Mouse (Mus musculus): ENCODE measurements around the gene Pttg1ip. TPM values are rescaled to one million over a fixed set of nuclear protein-coding genes. Genes with fewer than 3 reads are reported as not detected.

Gene Pttg1ip
- polyA plus RNA-seq, 1 experiment, result 74.8 TPM

DNA sequence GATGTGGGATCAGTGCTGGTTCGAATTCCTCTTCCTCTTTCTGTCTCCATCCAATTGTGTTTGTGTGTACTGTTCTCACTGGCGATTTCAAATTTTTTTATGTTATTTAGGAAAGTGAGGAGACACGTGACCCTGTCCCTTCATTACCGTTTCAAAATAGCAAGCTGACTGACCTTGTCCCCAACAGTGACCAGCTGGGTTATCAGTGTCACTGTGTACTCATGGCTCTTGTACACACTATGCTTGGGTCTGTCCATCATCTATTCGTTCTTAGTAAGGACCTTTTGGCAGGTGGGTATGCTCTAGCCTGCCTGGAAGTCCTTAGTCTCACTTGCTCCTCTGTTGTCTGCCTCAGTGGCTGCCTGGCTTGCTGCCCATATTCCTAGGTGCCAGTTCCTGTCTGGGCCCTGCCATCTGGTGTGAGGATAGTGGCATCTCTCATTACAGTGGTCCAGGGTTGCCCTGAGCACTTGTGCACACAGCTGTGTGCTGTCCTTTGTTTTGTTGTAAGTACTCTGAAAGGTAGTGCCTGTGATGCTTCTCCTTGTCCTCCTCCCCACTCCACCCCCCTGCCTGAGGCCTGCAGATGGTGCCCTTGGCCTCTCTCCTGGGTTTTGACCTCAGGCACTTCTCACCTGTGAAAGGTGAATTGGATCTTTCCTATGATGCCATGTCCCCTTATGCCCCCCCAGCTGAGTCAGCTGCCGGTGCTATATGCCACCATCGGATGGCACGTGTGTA lies 28.9 kb downstream of the Pttg1ip start:
- TF ChIP-seq POLR2A (IDR thresholded peaks at IDR 0.05; ENCODE audit: borderline replicate concordance, extremely low read depth, insufficient read depth, insufficient read length, poor library complexity, severe bottlenecking) (no peak), CTCF (IDR thresholded peaks at IDR 0.05; ENCODE audit: borderline replicate concordance, extremely low read depth, insufficient read depth, insufficient read length) (no peak)
- DNase-seq (ENCODE audit: low read depth), result peak; percentile 39

GRCm38 (mm10) chr10:77613409-77613808 lies 31.9 kb downstream of the Pttg1ip start:
- TF ChIP-seq CTCF (IDR thresholded peaks at IDR 0.05; ENCODE audit: borderline replicate concordance, extremely low read depth, insufficient read depth, insufficient read length) (no peak), POLR2A (IDR thresholded peaks at IDR 0.05; ENCODE audit: borderline replicate concordance, extremely low read depth, insufficient read depth, insufficient read length, poor library complexity, severe bottlenecking) (no peak)
- no peak for DNase-seq (ENCODE audit: low read depth)

DNA sequence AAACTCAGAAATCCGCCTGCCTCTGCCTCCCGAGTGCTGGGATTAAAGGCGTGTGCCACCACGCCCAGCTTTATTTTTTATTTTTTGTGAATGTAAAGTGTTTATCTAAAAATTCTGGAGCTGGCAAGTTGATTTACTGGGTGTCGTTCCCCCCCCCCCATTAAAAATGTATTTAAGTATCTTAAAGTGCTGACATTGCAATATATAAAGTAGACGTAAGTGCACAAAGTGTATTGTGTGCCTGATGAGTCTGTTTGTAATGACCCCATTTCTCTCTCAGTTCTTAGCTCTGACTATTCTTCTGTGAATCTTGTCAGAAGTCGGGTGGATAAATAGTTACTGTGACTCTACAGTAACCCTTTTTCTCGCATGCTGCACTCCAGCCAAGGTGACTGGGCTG lies 34.1 kb downstream of the Pttg1ip start:
- TF ChIP-seq CTCF (IDR thresholded peaks at IDR 0.05; ENCODE audit: borderline replicate concordance, extremely low read depth, insufficient read depth, insufficient read length) (no peak), POLR2A (IDR thresholded peaks at IDR 0.05; ENCODE audit: borderline replicate concordance, extremely low read depth, insufficient read depth, insufficient read length, poor library complexity, severe bottlenecking) (no peak)
- DNase-seq (ENCODE audit: low read depth), result no peak

DNA sequence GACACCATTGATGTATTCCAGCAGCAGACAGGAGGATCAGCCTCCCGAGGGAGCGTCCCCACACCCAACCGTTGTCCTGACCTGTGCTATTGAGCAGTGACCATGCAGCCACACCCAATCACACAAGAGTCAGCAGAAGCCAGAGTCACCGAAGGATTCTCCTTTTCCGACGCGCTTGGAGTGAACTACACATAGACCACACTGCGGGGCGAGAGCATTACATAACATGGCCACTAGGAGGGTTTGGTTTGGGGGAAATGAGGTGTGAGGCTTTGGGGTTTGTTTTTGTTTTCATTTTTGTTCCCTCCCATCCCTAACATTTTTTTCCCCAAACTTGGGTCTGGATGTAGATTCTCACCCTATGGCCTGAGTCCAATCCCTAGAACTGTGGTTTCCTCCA lies 34.6 kb downstream of the Pttg1ip start:
- no peak for TF ChIP-seq POLR2A (IDR thresholded peaks at IDR 0.05; ENCODE audit: borderline replicate concordance, extremely low read depth, insufficient read depth, insufficient read length, poor library complexity, severe bottlenecking)
- peak; percentile 17; the same call in 1 of the 2 replicates for TF ChIP-seq CTCF (IDR thresholded peaks at IDR 0.05; ENCODE audit: borderline replicate concordance, extremely low read depth, insufficient read depth, insufficient read length)
- no peak for DNase-seq (ENCODE audit: low read depth)

DNA sequence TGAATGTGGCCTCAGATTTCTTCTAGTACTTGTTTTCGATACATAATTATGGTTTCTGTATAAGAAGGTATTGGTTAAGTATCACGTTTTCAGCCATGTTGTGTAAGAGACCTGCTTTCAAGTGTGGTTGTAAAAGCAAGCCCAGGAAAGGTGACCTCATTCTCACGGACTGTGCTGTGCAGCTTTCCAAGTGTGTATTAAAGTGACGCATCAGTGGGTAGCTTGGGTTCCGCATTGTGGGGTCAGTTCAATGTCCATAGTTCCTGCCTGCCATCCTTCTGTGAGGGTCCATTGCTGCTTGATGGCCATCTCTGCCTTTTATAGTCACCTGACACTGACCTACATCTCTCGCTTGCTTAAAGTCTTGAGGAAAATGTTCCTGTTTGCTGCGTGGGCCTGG lies 35.4 kb downstream of the Pttg1ip start:
- TF ChIP-seq POLR2A (IDR thresholded peaks at IDR 0.05; ENCODE audit: borderline replicate concordance, extremely low read depth, insufficient read depth, insufficient read length, poor library complexity, severe bottlenecking), result no peak
- TF ChIP-seq CTCF (IDR thresholded peaks at IDR 0.05; ENCODE audit: borderline replicate concordance, extremely low read depth, insufficient read depth, insufficient read length), result no peak
- DNase-seq (ENCODE audit: low read depth), result no peak

GRCm38 (mm10) chr10:77621546-77621945 lies 40.0 kb downstream of the Pttg1ip start:
- no peak for DNase-seq (ENCODE audit: low read depth)
- TF ChIP-seq POLR2A (IDR thresholded peaks at IDR 0.05; ENCODE audit: borderline replicate concordance, extremely low read depth, insufficient read depth, insufficient read length, poor library complexity, severe bottlenecking) (no peak), CTCF (IDR thresholded peaks at IDR 0.05; ENCODE audit: borderline replicate concordance, extremely low read depth, insufficient read depth, insufficient read length) (no peak)

DNA sequence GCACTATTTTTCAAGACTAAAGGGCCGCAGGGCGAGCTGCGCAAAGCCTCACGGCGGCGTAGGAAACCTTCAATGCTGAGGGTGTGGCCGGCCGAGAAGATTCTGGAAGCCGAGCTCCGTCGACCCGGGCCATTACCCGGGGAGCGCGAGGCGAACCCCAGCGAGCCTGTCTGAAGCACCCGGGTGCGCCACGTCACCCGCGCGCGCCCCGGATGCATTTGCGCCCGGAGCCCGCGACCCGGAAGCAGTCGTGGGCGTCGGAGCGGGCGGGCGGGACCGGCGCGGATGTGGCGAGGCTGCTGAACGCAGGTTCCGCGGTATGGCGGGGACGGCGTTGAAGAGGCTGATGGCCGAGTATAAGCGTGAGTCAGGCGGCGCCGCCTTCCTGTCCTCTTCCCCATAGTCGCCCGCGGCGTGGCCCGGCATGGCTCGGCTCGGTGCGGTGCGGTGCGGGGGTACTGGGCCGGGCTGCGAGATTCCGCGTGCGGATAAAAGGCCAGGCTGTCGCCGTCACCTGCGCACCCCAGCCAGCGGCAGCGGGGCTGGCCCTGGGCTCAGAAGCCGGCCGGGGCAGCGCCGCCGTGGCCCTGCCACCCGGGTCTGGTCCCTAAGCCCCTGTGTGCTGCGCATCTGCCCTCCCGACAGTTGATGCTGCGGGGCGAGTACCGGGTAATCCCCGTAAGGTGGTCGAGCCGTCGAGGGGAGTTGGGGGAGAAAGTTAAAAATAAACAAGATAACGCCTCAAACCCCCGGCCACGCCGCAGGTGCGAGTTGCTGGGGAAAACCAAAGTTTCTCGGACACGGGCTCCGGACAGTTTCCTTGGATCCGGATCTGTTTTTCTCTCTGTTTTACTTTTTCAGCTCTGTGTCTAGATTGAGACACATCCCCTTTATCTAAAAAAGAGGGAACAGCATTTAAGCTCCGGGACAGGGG lies 40.8 kb downstream of the Pttg1ip start, which contains the start of gene Ube2g2:
Gene Ube2g2 (plus strand): TSS at position 221 of the 934 bp plus-strand sequence.
- peak; percentile 95 for DNase-seq (ENCODE audit: low read depth)
- TF ChIP-seq CTCF (IDR thresholded peaks at IDR 0.05; ENCODE audit: borderline replicate concordance, extremely low read depth, insufficient read depth, insufficient read length) (no peak), POLR2A (IDR thresholded peaks at IDR 0.05; ENCODE audit: borderline replicate concordance, extremely low read depth, insufficient read depth, insufficient read length, poor library complexity, severe bottlenecking) (peak; percentile 93)

DNA sequence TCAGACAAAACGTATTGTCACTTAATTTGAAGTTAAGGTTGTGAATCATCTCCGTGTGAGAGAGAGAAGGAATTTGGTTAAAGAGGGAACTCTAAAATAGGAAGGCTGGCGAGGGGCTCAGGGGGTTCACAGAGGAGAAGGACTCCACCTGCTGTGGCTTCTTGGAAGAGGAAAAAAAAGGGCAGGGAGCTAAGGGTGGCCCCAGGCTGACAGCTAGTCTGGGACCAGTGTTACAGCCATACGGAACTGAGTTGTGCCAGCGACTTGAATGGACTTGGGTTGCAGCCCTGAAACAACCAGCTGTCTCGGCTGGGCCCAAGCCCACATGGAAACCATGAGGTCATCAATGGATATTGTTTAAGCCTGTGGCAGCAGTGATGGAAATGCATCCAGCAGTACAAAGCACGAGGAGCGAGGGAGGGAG lies 41.6 kb downstream of the Pttg1ip start:
- peak; percentile 91 for DNase-seq (ENCODE audit: low read depth)
- TF ChIP-seq POLR2A (IDR thresholded peaks at IDR 0.05; ENCODE audit: borderline replicate concordance, extremely low read depth, insufficient read depth, insufficient read length, poor library complexity, severe bottlenecking), result no peak
- TF ChIP-seq CTCF (IDR thresholded peaks at IDR 0.05; ENCODE audit: borderline replicate concordance, extremely low read depth, insufficient read depth, insufficient read length), result no peak

GRCm38 (mm10) chr10:77623639-77624400 lies 42.3 kb downstream of the Pttg1ip start:
- no peak for DNase-seq (ENCODE audit: low read depth)
- TF ChIP-seq CTCF (IDR thresholded peaks at IDR 0.05; ENCODE audit: borderline replicate concordance, extremely low read depth, insufficient read depth, insufficient read length) (no peak), POLR2A (IDR thresholded peaks at IDR 0.05; ENCODE audit: borderline replicate concordance, extremely low read depth, insufficient read depth, insufficient read length, poor library complexity, severe bottlenecking) (no peak)

DNA sequence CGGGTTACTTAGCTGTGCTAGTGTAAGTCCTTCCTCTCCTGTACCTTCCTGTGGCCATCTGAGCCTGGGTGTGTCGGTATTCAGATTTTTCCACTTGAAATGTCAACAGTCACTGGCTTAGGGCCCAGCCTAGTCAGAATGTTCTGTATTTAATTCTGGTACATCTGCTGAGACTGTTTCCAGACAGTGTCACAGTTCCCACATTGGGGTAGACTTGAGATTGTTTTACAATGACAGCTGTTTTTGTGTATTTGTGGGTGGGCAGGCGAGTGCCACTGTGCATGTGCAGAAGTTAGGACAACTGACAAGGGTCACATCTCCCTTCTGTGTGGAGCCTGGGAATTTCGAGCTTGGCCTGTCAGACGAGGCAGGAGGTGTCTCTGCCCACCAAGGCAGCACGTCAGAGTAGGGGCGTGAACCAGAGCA lies 43.1 kb downstream of the Pttg1ip start:
- TF ChIP-seq POLR2A (IDR thresholded peaks at IDR 0.05; ENCODE audit: borderline replicate concordance, extremely low read depth, insufficient read depth, insufficient read length, poor library complexity, severe bottlenecking) (no peak), CTCF (IDR thresholded peaks at IDR 0.05; ENCODE audit: borderline replicate concordance, extremely low read depth, insufficient read depth, insufficient read length) (no peak)
- no peak for DNase-seq (ENCODE audit: low read depth)

- DNase-seq (ENCODE audit: low read depth), result no peak
- no peak for TF ChIP-seq CTCF (IDR thresholded peaks at IDR 0.05; ENCODE audit: borderline replicate concordance, extremely low read depth, insufficient read depth, insufficient read length)
- no peak for TF ChIP-seq POLR2A (IDR thresholded peaks at IDR 0.05; ENCODE audit: borderline replicate concordance, extremely low read depth, insufficient read depth, insufficient read length, poor library complexity, severe bottlenecking)
These were observed 44.5 kb downstream of the Pttg1ip start for GRCm38 (mm10) chr10:77626036-77626435.
